Mouse (Mus musculus): ENCODE data around the gene Nat9. TPM values are rescaled to one million over a fixed set of nuclear protein-coding genes. Genes with fewer than 3 reads are reported as not detected.

Gene Nat9
- polyA plus RNA-seq, 1 experiment from 2014 or later: 20.3 TPM

DNA sequence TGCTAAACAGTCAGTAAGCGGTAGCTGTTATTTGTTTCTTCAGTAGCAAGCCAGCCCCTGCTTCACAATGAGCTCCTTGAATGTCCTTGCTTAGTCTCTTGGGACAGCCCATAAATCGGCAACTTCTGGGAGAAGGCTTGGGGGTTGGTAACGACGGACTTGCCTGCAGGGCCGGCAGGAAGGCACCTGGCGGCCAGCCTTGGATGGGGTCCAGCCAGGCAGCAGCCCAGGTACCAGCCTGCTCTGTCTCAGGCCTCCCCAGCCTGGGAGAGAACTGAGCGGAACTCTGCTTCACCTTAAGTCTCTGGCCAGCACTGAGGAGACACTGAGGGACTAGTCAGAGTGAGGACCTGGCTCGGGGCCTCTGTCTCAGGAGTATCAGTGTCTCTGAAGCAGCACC, 16.5 kb downstream of the Nat9 start:
- peaks cover 41% of the 10 kb centered on the region for H3K4me1 ChIP-seq
- H3K4me2 ChIP-seq (replicated peaks): no peak overlapping the region
- WGBS: 24% methylated on average over 8 of the region's 8 CpGs

DNA sequence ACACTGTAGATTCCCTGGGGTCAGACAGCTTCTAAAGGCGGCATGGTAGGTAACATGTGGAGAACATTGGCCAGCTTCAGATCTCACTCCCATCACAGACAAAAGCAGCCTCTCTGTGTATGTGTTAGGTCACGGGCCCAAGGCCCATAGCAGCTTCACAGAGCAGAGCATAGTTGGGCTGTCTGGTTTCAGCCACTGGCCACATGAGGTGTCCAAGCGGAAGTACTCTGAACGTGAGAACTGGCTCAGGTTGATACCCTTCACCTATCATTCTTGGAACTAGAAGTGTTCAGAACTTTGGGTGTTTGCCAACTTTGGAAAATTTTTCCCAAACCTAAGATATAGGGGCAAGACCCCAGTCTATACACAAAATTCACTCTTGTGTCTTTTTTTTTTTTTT, 18.2 kb downstream of the Nat9 start:
- Histone ChIP-seq H3K36me3 (no peaks in the 10 kb centered on the region), H3K27me3 (replicated peaks) (peaks cover 18% of the 10 kb centered on the region), H3K4me3 (no peak overlapping the region), H3K4me2 (replicated peaks) (no peak overlapping the region), H3K9me3 (no peaks in the 10 kb centered on the region), H3K9ac (no peak overlapping the region), H3K4me1 (peaks cover 41% of the 10 kb centered on the region), H3K27ac (no peak overlapping the region)
- WGBS: 88% methylated on average over 4 of the region's 4 CpGs
- no peak for ATAC-seq (ENCODE audit: low FRiP score, low read depth)

More for the DNA sequence above, 16.5 kb downstream of the Nat9 start:
- Histone ChIP-seq H3K9me3 (no peaks in the 10 kb centered on the region), H3K36me3 (no peaks in the 10 kb centered on the region), H3K4me3 (no peak overlapping the region), H3K9ac (no peak overlapping the region), H3K27me3 (replicated peaks) (peaks cover 2% of the 10 kb centered on the region), H3K27ac (no peak overlapping the region)
- no peak for ATAC-seq (ENCODE audit: low FRiP score, low read depth)

DNA sequence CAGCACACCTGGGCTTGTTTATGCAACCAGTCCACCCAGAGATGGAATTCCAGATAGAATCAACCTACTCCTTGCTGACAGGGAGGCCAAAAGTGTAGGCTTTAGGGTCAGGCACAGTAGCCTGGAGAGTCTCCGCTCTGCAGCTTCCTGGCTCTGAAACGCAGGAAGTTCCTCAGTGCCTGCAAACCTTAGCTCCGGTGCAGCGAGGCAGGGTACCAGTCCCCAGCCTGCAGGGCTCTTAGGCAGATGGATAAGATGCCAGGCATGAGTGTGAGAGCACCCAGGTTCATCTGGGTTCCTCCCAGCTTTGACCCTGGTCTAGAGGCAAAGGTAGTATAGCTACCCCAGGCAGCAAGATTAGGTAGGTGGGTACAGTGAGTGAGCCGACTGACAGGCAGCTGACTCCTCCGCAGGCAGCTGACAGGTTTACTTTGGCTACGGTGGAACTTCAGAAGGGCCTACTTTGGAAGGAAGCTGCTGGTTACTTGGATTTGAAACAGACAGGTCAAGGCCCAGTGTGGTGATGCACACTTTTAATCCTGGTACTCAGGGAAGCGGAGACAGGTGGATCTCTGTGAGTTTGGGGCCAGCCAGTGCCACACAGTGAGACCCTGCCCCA, 19.9 kb downstream of the Nat9 start:
- no peak overlapping the region for H3K9ac ChIP-seq
- H3K9me3 ChIP-seq: no peaks in the 10 kb centered on the region
- H3K4me1 ChIP-seq: peaks cover 43% of the 10 kb centered on the region
- WGBS: 91% methylated on average over 8 of the region's 8 CpGs
- ATAC-seq (ENCODE audit: low FRiP score, low read depth): no peak
- H3K4me3 ChIP-seq: no peak overlapping the region
- no peak overlapping the region for H3K4me2 ChIP-seq (replicated peaks)
- H3K27ac ChIP-seq: no peak overlapping the region
- peaks cover 21% of the 10 kb centered on the region for H3K27me3 ChIP-seq (replicated peaks)
- no peaks in the 10 kb centered on the region for H3K36me3 ChIP-seq

DNA sequence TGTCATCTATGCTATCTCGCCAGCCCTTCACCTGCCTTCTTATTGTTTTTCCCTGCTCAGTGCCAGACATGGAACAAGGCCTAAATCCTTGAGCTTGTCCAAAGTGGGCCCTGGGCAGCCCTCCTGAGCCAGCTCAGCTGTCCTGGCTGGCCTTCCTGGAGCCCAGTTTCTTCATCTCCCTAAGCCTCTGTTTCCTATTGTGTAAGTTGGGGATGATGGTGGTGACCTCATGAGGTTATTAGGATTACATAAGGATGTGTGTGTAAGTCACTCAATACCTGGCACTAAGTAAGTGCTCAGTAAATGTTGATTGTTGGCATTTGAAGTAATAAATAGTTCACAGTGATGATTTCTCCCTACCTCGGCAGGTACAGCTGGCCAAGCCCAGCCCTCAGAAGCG, 20.9 kb downstream of the Nat9 start:
- H3K27ac ChIP-seq: no peak overlapping the region
- peaks cover 30% of the 10 kb centered on the region for H3K27me3 ChIP-seq (replicated peaks)
- H3K4me3 ChIP-seq: no peak overlapping the region
- no peaks in the 10 kb centered on the region for H3K36me3 ChIP-seq
- peaks cover 40% of the 10 kb centered on the region for H3K4me1 ChIP-seq
- H3K9ac ChIP-seq: no peak overlapping the region
- no peaks in the 10 kb centered on the region for H3K9me3 ChIP-seq
- no peak for ATAC-seq (ENCODE audit: low FRiP score, low read depth)
- WGBS: 78% methylated on average over 3 of the region's 3 CpGs
- no peak overlapping the region for H3K4me2 ChIP-seq (replicated peaks)

DNA sequence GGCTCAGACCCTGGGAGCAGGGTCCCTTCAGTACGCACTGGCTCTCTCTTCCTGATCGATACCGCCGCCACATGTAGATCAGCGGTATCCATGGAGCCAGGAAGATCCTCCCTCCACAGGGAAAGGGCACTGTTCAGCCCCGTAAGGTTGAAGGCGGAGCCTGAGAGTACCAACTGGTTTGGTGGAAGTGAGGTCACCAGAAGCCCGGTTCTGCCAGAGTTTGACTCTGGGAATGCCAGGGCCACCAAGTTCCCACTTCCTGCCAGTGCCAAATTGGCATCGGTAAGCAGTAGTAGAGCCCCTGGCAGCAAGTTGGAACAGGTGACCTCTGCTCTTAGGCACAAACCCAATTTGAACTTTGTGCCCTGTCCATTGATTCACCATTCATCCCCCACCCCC, 22.7 kb downstream of the Nat9 start:
- Histone ChIP-seq H3K36me3 (no peaks in the 10 kb centered on the region), H3K9me3 (no peaks in the 10 kb centered on the region), H3K9ac (peak overlapping the region; percentile 60), H3K4me2 (replicated peaks) (peak overlapping the region; percentile 87), H3K4me3 (peak overlapping the region; percentile 58), H3K27me3 (replicated peaks) (peaks cover 30% of the 10 kb centered on the region), H3K27ac (no peak overlapping the region), H3K4me1 (peaks cover 31% of the 10 kb centered on the region)
- WGBS: under 1% methylated on average over 9 of the region's 9 CpGs
- ATAC-seq (ENCODE audit: low FRiP score, low read depth): no peak

DNA sequence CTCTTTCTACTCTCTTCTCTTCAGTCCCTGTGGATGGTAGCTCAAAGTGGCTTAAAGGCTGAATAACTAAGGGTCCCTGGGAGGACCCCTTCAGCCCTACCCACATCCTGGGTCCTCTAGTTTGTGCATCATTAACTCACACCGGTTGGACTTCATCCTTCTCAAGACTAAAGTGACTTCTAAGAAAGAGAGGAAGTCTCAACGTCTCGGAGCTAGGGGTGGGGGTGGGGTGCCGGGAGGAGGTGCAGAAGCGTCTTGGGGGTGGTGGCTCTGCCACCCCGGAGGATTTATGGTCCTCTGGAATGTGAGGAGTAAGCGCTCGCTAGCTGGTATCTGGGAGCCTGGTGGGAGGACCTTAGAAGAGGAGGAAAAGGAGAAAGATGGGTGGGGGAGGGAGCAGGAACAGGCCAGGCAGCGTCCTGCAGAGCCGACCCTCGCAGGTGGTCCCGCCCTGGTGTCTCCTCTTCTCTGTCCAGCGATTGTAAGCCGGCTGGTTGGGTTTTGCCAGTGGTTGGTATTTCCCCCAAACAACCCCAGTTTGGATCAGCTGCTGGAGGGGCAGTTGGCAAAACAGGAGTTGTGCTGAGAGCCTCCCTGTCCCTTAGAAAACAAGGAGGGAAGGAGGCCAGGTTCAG, 23.2 kb downstream of the Nat9 start:
- peak overlapping the region; percentile 60 for H3K9ac ChIP-seq
- WGBS: under 1% methylated on average over 14 of the region's 14 CpGs
- H3K4me1 ChIP-seq: peaks cover 31% of the 10 kb centered on the region
- H3K27me3 ChIP-seq (replicated peaks): peaks cover 30% of the 10 kb centered on the region
- no peaks in the 10 kb centered on the region for H3K36me3 ChIP-seq
- no peak overlapping the region for H3K27ac ChIP-seq
- H3K9me3 ChIP-seq: no peaks in the 10 kb centered on the region
- ATAC-seq (ENCODE audit: low FRiP score, low read depth): no peak
- peak overlapping the region; percentile 58 for H3K4me3 ChIP-seq
- peak overlapping the region; percentile 87 for H3K4me2 ChIP-seq (replicated peaks)

DNA sequence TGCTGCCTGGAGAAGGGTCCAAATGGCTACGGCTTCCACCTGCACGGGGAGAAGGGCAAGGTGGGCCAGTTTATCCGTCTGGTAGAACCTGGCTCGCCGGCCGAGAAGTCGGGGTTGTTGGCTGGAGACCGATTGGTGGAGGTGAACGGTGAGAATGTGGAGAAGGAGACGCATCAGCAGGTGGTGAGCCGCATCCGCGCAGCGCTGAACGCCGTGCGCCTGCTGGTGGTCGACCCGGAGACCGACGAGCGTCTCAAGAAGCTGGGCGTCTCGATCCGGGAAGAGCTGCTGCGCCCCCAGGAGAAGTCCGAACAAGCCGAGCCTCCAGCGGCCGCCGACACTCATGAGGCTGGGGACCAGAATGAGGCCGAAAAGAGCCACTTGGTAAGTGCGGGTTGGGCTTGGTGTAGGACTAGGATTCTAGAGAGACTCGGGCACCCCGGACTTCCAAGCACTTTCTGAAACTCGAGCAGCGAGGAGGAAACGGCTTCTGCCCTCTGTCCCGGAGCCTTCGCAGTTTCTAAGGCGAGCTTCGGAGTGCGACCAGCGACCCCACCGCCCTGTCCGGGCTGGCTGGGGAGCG, 24.0 kb downstream of the Nat9 start:
- Histone ChIP-seq H3K9me3 (no peaks in the 10 kb centered on the region), H3K4me1 (peaks cover 31% of the 10 kb centered on the region), H3K27ac (no peak overlapping the region), H3K9ac (peak overlapping the region; percentile 60), H3K27me3 (replicated peaks) (peaks cover 30% of the 10 kb centered on the region), H3K36me3 (no peaks in the 10 kb centered on the region), H3K4me3 (peak overlapping the region; percentile 58), H3K4me2 (replicated peaks) (peak overlapping the region; percentile 87)
- peak; percentile 26 for ATAC-seq (ENCODE audit: low FRiP score, low read depth)
- under 1% methylated on average over 47 of the region's 47 CpGs for WGBS

DNA sequence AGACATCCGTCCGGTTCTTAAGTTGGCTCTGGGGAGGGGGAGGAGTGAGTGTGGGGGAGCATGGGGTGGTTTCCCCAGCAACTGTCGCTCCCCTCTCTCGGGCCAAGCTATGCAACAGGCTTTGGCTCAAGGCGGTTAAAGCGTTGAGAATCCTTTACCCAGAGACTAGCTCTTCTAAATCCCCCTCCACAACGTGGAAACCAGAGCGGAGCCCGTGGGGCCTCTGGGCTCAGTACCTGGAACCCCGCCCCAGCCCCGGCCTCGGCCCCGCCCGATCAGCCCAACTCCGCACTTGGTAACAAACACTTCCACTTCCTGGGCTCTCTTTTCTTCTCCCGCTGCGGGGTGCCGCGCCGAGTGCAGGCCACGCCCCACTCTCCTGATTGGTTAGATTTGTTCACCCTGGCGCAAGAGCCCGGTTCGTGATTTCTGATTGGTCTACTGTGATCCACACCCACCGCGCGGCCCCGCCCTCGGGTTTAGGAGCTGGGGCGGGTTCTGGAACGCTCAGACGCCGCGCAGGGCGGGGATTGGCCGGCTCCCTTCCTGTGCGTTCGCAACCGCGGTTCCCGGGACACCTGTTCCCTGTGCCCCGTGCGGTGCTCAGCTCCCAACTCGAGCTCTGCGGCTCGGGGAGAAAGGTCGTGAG, 24.7 kb downstream of the Nat9 start, which contains the start of gene Slc9a3r1:
Slc9a3r1 (plus strand) TSS at position 510 of the 649 bp plus-strand sequence.
- under 1% methylated on average over 47 of the region's 47 CpGs for WGBS
- peak within 1 kb of the TSS; percentile 58 for H3K4me3 ChIP-seq
- peak within 1 kb of the TSS; percentile 60 for H3K9ac ChIP-seq
- H3K27me3 ChIP-seq (replicated peaks): peaks cover 30% of the 10 kb centered on the region
- H3K36me3 ChIP-seq: no peaks in the 10 kb centered on the region
- H3K9me3 ChIP-seq: no peaks in the 10 kb centered on the region
- peak within 1 kb of the TSS; percentile 87 for H3K4me2 ChIP-seq (replicated peaks)
- H3K27ac ChIP-seq: no peak within 1 kb of the TSS
- H3K4me1 ChIP-seq: peaks cover 33% of the 10 kb centered on the region
- ATAC-seq (ENCODE audit: low FRiP score, low read depth): peak; percentile 92

DNA sequence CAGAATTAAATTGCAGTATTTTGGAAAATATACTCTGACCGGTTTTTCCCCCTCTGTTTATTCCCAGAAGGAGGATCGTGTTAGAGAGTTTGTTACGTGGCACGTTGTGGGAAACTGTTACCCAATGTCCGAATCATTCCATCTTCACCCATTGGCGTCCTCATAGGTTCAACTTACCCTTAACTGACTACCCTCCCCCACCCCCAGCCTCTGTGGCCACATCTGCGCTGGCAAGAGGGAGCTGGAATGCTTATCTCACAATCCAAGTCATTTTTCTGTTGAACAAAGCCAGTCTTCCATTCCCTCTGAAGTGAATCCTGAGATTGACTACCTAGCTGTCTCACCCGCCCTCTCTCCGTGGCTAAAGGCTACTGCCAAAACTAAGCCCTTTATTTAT, 25.5 kb downstream of the Nat9 start:
- H3K4me1 ChIP-seq: peaks cover 36% of the 10 kb centered on the region
- no peaks in the 10 kb centered on the region for H3K9me3 ChIP-seq
- 27% methylated on average over 9 of the region's 9 CpGs for WGBS
- H3K36me3 ChIP-seq: no peaks in the 10 kb centered on the region
- H3K4me3 ChIP-seq: 0 out of 2 replicates have a peak overlapping the region, but pooled peaks have one; percentile 58
- no peak for ATAC-seq (ENCODE audit: low FRiP score, low read depth)
- peak overlapping the region; percentile 87 for H3K4me2 ChIP-seq (replicated peaks)
- peaks cover 33% of the 10 kb centered on the region for H3K27me3 ChIP-seq (replicated peaks)
- H3K9ac ChIP-seq: no peak overlapping the region
- no peak overlapping the region for H3K27ac ChIP-seq

DNA sequence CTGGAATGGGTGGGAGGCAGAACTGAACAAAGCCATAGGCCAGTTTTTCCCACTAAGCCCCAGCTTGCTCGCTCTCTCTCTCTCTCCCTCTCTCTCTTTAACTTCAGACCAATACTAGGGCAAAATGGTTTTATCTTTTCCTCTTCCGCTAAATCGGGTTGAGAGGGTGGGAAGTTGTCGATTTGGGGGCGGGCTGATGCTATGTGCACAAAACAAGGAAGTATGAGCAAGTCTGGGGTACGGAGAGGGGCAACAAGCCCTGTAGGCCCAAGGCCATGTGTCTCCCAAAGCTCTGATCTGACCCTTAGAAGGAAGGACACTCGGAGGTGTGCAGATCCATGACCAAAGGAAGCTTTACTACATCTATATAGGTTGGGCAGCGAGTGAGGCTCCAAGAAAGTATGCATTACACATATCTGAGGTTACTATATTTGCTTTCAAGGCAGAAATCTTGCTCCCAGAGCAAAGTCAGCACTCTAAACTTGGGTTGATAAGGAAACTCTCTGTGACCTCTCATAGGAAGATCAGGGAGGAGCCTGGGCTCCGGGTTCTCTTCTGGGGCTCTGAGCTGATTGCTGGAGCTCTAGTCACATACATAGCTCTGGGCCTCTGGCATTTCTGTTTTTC, 26.0 kb downstream of the Nat9 start:
- no peak overlapping the region for H3K4me2 ChIP-seq (replicated peaks)
- peaks cover 33% of the 10 kb centered on the region for H3K27me3 ChIP-seq (replicated peaks)
- no peak overlapping the region for H3K27ac ChIP-seq
- H3K36me3 ChIP-seq: no peaks in the 10 kb centered on the region
- H3K4me3 ChIP-seq: no peak overlapping the region
- H3K4me1 ChIP-seq: peaks cover 36% of the 10 kb centered on the region
- WGBS: 66% methylated on average over 9 of the region's 9 CpGs
- ATAC-seq (ENCODE audit: low FRiP score, low read depth): no peak
- H3K9me3 ChIP-seq: no peaks in the 10 kb centered on the region
- H3K9ac ChIP-seq: no peak overlapping the region

DNA sequence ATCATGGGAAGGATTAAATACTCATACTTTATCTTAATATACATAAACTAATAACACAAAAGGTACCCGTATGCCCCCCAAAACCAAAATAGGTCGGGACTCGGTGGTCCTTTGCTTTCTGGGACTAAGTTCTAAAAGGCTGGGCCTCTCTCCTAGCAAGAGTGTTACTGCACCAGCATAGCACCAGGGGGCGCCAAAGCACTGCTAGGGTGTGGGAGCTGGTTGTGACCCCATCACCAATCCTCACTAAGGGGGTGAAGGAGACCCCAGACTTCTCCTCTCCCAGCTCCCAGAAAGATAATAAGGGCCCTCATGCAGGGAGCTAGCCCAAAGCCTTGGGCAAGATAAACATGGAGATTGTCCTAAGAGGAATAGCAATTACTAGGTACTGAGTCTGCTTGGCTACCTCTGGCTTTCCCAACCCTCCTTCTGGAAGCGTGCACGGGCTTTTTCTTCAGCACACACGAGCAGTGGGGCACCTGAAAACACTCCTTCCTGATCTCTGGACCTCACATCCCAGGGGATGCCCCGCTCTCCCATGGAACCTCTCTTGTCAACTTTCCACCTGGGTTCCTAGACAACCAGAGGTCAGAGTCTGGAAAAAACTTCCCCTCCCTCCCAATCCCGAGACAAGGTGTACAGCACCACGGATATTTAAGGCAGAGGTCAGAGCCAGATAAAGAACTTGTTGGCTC, 26.6 kb downstream of the Nat9 start:
- 37% methylated on average over 10 of the region's 10 CpGs for whole genome bisulfite sequencing
- peaks cover 36% of the 10 kb centered on the region for H3K4me1 ChIP-seq
- H3K9ac ChIP-seq: no peak overlapping the region
- peaks cover 39% of the 10 kb centered on the region for H3K27me3 ChIP-seq (replicated peaks)
- no peak overlapping the region for H3K27ac ChIP-seq
- H3K4me2 ChIP-seq (replicated peaks): no peak overlapping the region
- no peak for ATAC-seq (ENCODE audit: low FRiP score, low read depth)
- H3K36me3 ChIP-seq: no peaks in the 10 kb centered on the region
- no peaks in the 10 kb centered on the region for H3K9me3 ChIP-seq
- no peak overlapping the region for H3K4me3 ChIP-seq
